Comparison of ENCODE assay signal across 8 mouse cellular contexts in the genomic region with DNA sequence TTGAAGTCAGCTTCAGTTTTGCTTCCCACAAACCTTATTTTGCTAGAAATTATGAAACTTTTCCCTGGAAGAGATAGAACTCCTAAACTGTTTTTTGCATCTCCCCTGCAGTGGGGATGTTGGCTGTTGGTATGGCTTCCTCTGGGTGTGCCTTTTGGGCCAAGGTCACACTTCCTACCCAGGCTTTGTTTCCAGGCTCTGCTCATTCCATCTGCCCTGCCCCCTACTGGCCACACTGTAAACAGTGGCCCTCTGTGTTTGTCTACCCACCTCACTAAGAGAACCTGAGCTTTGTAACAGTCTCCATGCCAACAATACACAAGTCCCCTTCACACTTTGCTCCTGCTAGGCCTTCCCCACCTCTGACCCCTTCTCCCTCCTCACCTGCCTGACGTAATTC. TPM values are rescaled to one million over a fixed set of nuclear protein-coding genes. Genes with fewer than 3 reads are reported as not detected.
DNase-seq lines count a peak whose midpoint lies in the region; ATAC-seq and TF ChIP-seq lines count a peak whose summit lies in the region.

No protein-coding gene starts in this region.

- no peak overlapping the region for H3K9ac ChIP-seq in forebrain, embryonic 12.5 days
- H3K9ac ChIP-seq in forebrain, embryonic 13.5 days: no peak overlapping the region
- H3K9ac ChIP-seq in heart, embryonic 12.5 days: no peak overlapping the region
- no peak overlapping the region for H3K9ac ChIP-seq in midbrain, postnatal 0 days (replicated peaks; ENCODE audit: low read length, poor library complexity, severe bottlenecking)

- H3K27ac ChIP-seq in forebrain, embryonic 12.5 days: no peak overlapping the region
- no peak overlapping the region for H3K27ac ChIP-seq in forebrain, embryonic 13.5 days
- H3K27ac ChIP-seq in bone marrow macrophage, adult 2 months (ENCODE audit: insufficient read depth, low read depth, low read length): no peak overlapping the region
- peak overlapping the region; percentile 20; the same call in 1 of the 2 replicates for H3K27ac ChIP-seq in heart, embryonic 12.5 days (ENCODE audit: poor library complexity, severe bottlenecking)
- H3K27ac ChIP-seq in midbrain, postnatal 0 days (ENCODE audit: low read depth, low read length): no peak overlapping the region

- 75% methylated on average over 1 of the region's 1 CpGs for WGBS in forebrain, embryonic 12.5 days
- WGBS in forebrain, embryonic 13.5 days: 86% methylated on average over 1 of the region's 1 CpGs
- WGBS in heart, embryonic 12.5 days: 80% methylated on average over 1 of the region's 1 CpGs
- WGBS in midbrain, postnatal 0 days: 77% methylated on average over 1 of the region's 1 CpGs

- TF ChIP-seq POLR2A in bone marrow macrophage, adult 2 months (IDR thresholded peaks at IDR 0.05; ENCODE audit: borderline replicate concordance, low read depth, low read length): no peak

- no peak overlapping the region for H3K4me3 ChIP-seq in forebrain, embryonic 12.5 days (replicated peaks)
- no peak overlapping the region for H3K4me3 ChIP-seq in forebrain, embryonic 13.5 days
- no peak overlapping the region for H3K4me3 ChIP-seq in C2C12 (ENCODE audit: insufficient read depth, poor library complexity, severe bottlenecking)
- no peak overlapping the region for H3K4me3 ChIP-seq in bone marrow macrophage, adult 2 months (ENCODE audit: insufficient read depth, low read length)
- no peak overlapping the region for H3K4me3 ChIP-seq in heart, embryonic 12.5 days
- no peak overlapping the region for H3K4me3 ChIP-seq in midbrain, postnatal 0 days (ENCODE audit: low read depth, low read length)

- no peak overlapping the region for H3K4me2 ChIP-seq in forebrain, embryonic 12.5 days
- H3K4me2 ChIP-seq in forebrain, embryonic 13.5 days: no peak overlapping the region
- H3K4me2 ChIP-seq in heart, embryonic 12.5 days: no peak overlapping the region
- H3K4me2 ChIP-seq in midbrain, postnatal 0 days (ENCODE audit: low read depth, low read length, poor library complexity, severe bottlenecking): no peak overlapping the region

- peak; percentile 20; the same call in 1 of the 2 replicates for ATAC-seq in forebrain, embryonic 12.5 days (ENCODE audit: low FRiP score)
- no peak for ATAC-seq in forebrain, embryonic 13.5 days
- ATAC-seq in heart, embryonic 12.5 days (ENCODE audit: insufficient number of reproducible peaks, low FRiP score): no peak; the same call in 1 of the 2 replicates
- no peak for ATAC-seq in midbrain, postnatal 0 days (ENCODE audit: low FRiP score)

- H3ac ChIP-seq in C2C12 (ENCODE audit: control insufficient read depth, insufficient read length, low read depth): no peak overlapping the region

- no peaks in the 10 kb centered on the region for H3K4me1 ChIP-seq in forebrain, embryonic 12.5 days
- H3K4me1 ChIP-seq in forebrain, embryonic 13.5 days: no peaks in the 10 kb centered on the region
- H3K4me1 ChIP-seq in bone marrow macrophage, adult 2 months (ENCODE audit: control insufficient read depth, insufficient read depth, low read length): peaks cover 4% of the 10 kb centered on the region; the same call in 1 of the 2 replicates
- peaks cover 29% of the 10 kb centered on the region for H3K4me1 ChIP-seq in heart, embryonic 12.5 days (replicated peaks)
- H3K4me1 ChIP-seq in midbrain, postnatal 0 days (ENCODE audit: insufficient read depth, low read length): no peaks in the 10 kb centered on the region

- H3K36me3 ChIP-seq in forebrain, embryonic 12.5 days (replicated peaks): peaks cover 62% of the 10 kb centered on the region
- H3K36me3 ChIP-seq in forebrain, embryonic 13.5 days (ENCODE audit: poor library complexity, severe bottlenecking): peaks cover 76% of the 10 kb centered on the region
- H3K36me3 ChIP-seq in C2C12 (ENCODE audit: control insufficient read depth, insufficient read depth): peaks cover 14% of the 10 kb centered on the region
- peaks cover 32% of the 10 kb centered on the region for H3K36me3 ChIP-seq in heart, embryonic 12.5 days
- peaks cover 45% of the 10 kb centered on the region for H3K36me3 ChIP-seq in midbrain, postnatal 0 days (ENCODE audit: insufficient read depth, low read length)

- peaks cover 1% of the 10 kb centered on the region for H3K79me3 ChIP-seq in C2C12 (ENCODE audit: low read depth)

- peak; percentile 43 for TF ChIP-seq CTCF in C2C12 (IDR thresholded peaks at IDR 0.05; ENCODE audit: control insufficient read depth, insufficient read depth, insufficient read length)
- TF ChIP-seq CTCF in bone marrow macrophage, adult 2 months (IDR thresholded peaks at IDR 0.05; ENCODE audit: low read depth, low read length): peak; percentile 62
- peak; percentile 70 for TF ChIP-seq CTCF in midbrain, postnatal 0 days (IDR thresholded peaks at IDR 0.05)

- no peaks in the 10 kb centered on the region for H3K27me3 ChIP-seq in forebrain, embryonic 12.5 days
- no peaks in the 10 kb centered on the region for H3K27me3 ChIP-seq in forebrain, embryonic 13.5 days
- H3K27me3 ChIP-seq in C2C12 (ENCODE audit: control insufficient read depth, insufficient read depth, insufficient read length): no peaks in the 10 kb centered on the region
- no peaks in the 10 kb centered on the region for H3K27me3 ChIP-seq in heart, embryonic 12.5 days (replicated peaks)
- H3K27me3 ChIP-seq in midbrain, postnatal 0 days (ENCODE audit: insufficient read depth, low read length): no peaks in the 10 kb centered on the region

- H3K79me2 ChIP-seq in C2C12 (ENCODE audit: control insufficient read depth, insufficient read depth): peaks cover 4% of the 10 kb centered on the region

- H3K9me3 ChIP-seq in forebrain, embryonic 12.5 days: no peaks in the 10 kb centered on the region
- no peaks in the 10 kb centered on the region for H3K9me3 ChIP-seq in forebrain, embryonic 13.5 days (replicated peaks)
- no peaks in the 10 kb centered on the region for H3K9me3 ChIP-seq in heart, embryonic 12.5 days (replicated peaks)
- no peaks in the 10 kb centered on the region for H3K9me3 ChIP-seq in midbrain, postnatal 0 days (ENCODE audit: low read length)

- peak; percentile 57 to 84 for DNase-seq in kidney, postnatal 36 days
- DNase-seq in midbrain, postnatal 0 days (ENCODE audit: low spot score): peak; percentile 10
- DNase-seq in frontal cortex, adult 2 months (ENCODE audit: extremely low spot score in 1 of 2, low spot score in 1 of 2): no peak

TF ChIP-seq in C2C12, 6 proteins besides CTCF, POLR2A, EP300 and RAD21:
- no peak for TF ChIP-seq MYOG (IDR thresholded peaks at IDR 0.05; ENCODE audit: control insufficient read depth, extremely low read depth, insufficient read length)
- no peak for TF ChIP-seq USF1 (IDR thresholded peaks at IDR 0.05; ENCODE audit: low read depth)
- TF ChIP-seq FOSL1 (IDR thresholded peaks at IDR 0.05; ENCODE audit: insufficient read depth, low read length, poor library complexity, severe bottlenecking): no peak
- no peak for TF ChIP-seq CEBPB (IDR thresholded peaks at IDR 0.05; ENCODE audit: low read depth)
- TF ChIP-seq MAX (IDR thresholded peaks at IDR 0.05): no peak
- no peak for TF ChIP-seq MYOD1 (IDR thresholded peaks at IDR 0.05; ENCODE audit: control insufficient read depth, insufficient read length, low read depth)
TF ChIP-seq in C2C12: peak in this region for 0.

RNA-seq across cellular contexts. Expression of gene Degs2, which starts 44.8 kb away (rescaled TPM):
- 2.3 and 2.4 TPM in 2 replicates for polyA plus RNA-seq in forebrain, embryonic 12.5 days (2016; fragmentation: Nextera tagmentation; extraction: Ambion mirVana)
- 2.6 and 3.4 TPM in 2 replicates for polyA plus RNA-seq in forebrain, embryonic 13.5 days (2015; fragmentation: Nextera tagmentation; extraction: Ambion mirVana)
- polyA plus RNA-seq in C2C12 (2012; fragmentation: generic; extraction: Trizol): 0.22 TPM
- polyA plus RNA-seq in bone marrow macrophage, adult 2 months (2012; ENCODE audit: insufficient read depth, insufficient read length, missing spikeins): not detected in 2 replicates
- 0.64 and 1.0 TPM in 2 replicates for polyA plus RNA-seq in heart, embryonic 12.5 days (2016; fragmentation: Nextera tagmentation; extraction: Ambion mirVana)
- 0.71 and 2.1 TPM in 2 replicates for total RNA-seq in midbrain, postnatal 0 days (2014; rRNA removed)
- 1.1 and 1.4 TPM in 2 replicates for polyA plus RNA-seq in midbrain, postnatal 0 days (2015; fragmentation: Nextera tagmentation; extraction: Ambion mirVana)
- polyA plus RNA-seq in frontal cortex, adult 2 months (2012; rRNA removed): 8.4 and 9.4 TPM in 2 replicates

Comparison
In these comparisons a context has a peak if more than half of its experiments do, and no peak if none do; other contexts are left out.
1. DNase-seq: peak in kidney, postnatal 36 days (2 of 2) and midbrain, postnatal 0 days (single experiment); none in frontal cortex, adult 2 months (0 of 2).
2. Peak in every context shown above with its lines, with median percentiles within 50 percentile points of each other: CTCF ChIP-seq.